Mouse (Mus musculus): ENCODE measurements around the gene Git2.

Gene Git2

GRCm38 (mm10) chr5:114687901-114688300 is 87.4 kb downstream of the Git2 start:
- DNase-seq (ENCODE audit: low read depth, low spot score) = peak; percentile 70

DNA sequence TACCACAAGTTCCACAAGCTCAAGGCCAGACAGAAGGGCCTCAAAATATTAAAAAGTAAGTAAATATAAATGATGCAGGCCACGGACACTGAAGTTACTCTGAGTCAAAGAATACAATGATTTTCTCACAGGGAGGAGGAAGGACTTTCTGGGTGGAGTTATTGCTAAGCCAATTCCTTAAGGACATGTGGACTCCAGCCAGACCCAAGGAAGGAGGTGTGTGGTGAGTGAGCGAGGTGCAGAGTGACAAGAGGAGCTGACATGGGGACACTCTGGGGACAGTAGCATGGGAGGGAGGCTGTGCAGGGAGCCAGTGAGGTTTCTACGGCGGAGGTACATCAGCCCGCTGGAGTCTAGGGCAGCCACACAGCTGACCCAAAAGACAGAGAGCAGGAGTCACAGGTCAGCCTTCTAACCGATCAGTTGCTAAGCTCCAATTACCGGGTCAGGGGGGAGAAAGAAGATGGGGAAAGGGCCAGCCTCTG is 88.5 kb downstream of the Git2 start:
- DNase-seq (ENCODE audit: low read depth, low spot score) = no peak

- no peak for DNase-seq (ENCODE audit: low read depth, low spot score)
Observed at GRCm38 (mm10) chr5:114685986-114686385, 89.3 kb downstream of the Git2 start.

- DNase-seq (ENCODE audit: low read depth, low spot score) = no peak
Observed at GRCm38 (mm10) chr5:114681717-114682116, 93.6 kb downstream of the Git2 start.

DNA sequence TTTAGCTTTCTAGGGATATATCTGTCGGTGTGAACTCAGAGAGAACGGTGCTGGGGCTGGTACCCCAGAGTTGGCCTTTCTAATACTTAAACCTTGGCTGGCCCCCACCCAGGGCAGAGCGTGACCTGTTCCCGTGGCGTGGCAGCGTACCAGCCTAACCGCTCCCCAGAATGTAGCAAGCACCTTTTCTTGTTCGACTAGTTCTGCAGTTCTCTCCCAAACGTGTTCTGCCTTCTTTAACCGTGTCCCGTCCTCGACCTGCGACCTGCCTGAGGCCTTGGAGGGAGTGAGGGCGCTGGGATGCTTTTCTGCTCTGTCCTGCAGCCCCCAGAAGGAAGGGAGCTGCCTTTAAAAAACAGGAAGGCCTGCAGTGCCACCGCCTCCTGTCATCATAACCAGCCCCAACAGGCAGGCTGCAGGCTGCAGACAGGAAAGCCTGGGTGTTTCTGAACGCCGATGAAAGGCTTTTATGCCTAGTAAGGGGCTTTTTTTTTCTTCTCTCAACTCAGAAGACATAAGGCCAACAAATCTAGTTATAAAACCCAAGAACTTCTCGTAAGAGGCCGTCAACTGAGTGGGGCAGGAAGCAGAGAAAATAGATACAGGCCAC is 94.5 kb downstream of the Git2 start:
- no peak for DNase-seq (ENCODE audit: low read depth, low spot score)

GRCm38 (mm10) chr5:114679841-114680591 is 95.3 kb downstream of the Git2 start:
- peak; percentile 64 for DNase-seq (ENCODE audit: low read depth, low spot score)
